Mouse (Mus musculus) heart, postnatal 0 days (tissue): ENCODE data around the gene Adipoq. TPM values are rescaled to one million over a fixed set of nuclear protein-coding genes. Genes with fewer than 3 reads are reported as not detected.
A peak's percentile ranks its signal among the peaks of the same experiment; 100 is the strongest.

Experiments used
- ATAC-seq: fragments of 200-750 bp; cut with Nextera tagmentation; 2 replicates; pipeline ENCODE4 v1.8.0; 2017; ENCODE audit warnings: low read depth, moderate number of reproducible peaks, moderate library complexity; ENCODE audit not compliant: insufficient read depth
- DNase-seq: peaks from one replicate; pipeline ENCODE4 v3.0.0-alpha.2; 2016; ENCODE audit warnings: low spot score
- H3K27ac ChIP-seq: fragments of 300-500 bp; sonication (generic); 2 replicates; pipeline ENCODE4 v1.5.1; 2014; ENCODE audit warnings: low read depth, mild to moderate bottlenecking
- H3K27me3 ChIP-seq: fragments of 300-500 bp; sonication (generic); 2 replicates; pipeline ENCODE4 v1.6.1; 2014; ENCODE audit warnings: low read length, mixed read lengths; ENCODE audit not compliant: control insufficient read depth, insufficient read depth
- H3K36me3 ChIP-seq: fragments of 300-500 bp; sonication (generic); replicated peaks from 2 replicates; pipeline ENCODE4 v1.6.1; 2014; ENCODE audit warnings: low read length, mixed read lengths; ENCODE audit not compliant: control insufficient read depth, insufficient read depth
- H3K4me1 ChIP-seq: fragments of 300-500 bp; sonication (generic); 2 replicates; pipeline ENCODE4 v1.6.1; 2014; ENCODE audit warnings: antibody characterized with exemption; ENCODE audit not compliant: control insufficient read depth, insufficient read depth
- H3K4me2 ChIP-seq: fragments of 300-500 bp; sonication (generic); 2 replicates; pipeline ENCODE4 v1.6.1; 2014; ENCODE audit warnings: low read depth, mild to moderate bottlenecking, low read length, moderate library complexity
- H3K4me3 ChIP-seq: fragments of 300-500 bp; sonication (generic); 2 replicates; pipeline ENCODE4 v1.5.1; 2014; ENCODE audit warnings: low read depth, low read length
- H3K9ac ChIP-seq: fragments of 300-500 bp; sonication (generic); replicated peaks from 2 replicates; pipeline ENCODE4 v1.6.1; 2014; ENCODE audit warnings: low read depth, low read length, mixed read lengths
- H3K9me3 ChIP-seq: fragments of 300-500 bp; sonication (generic); replicated peaks from 2 replicates; pipeline ENCODE4 v1.6.1; 2016; ENCODE audit warnings: low read length; ENCODE audit not compliant: control insufficient read depth
- CTCF ChIP-seq: IDR thresholded peaks from 2 replicates; pipeline ENCODE4 v1.5.1; 2016; ENCODE audit warnings: antibody characterized with exemption, control low read depth, low read depth
- EP300 ChIP-seq: IDR thresholded peaks from 2 replicates; pipeline ENCODE4 v1.6.1; 2016; ENCODE audit warnings: antibody characterized with exemption, low read depth
- WGBS: fragments of 180-500 bp; shearing (Covaris S2); extraction: QIAGEN DNeasy Blood & Tissue Kit; methylation state at CpG from one replicate; pipeline ENCODE4 v1.1.7; 2014; 5-methylcytosine and 5-hydroxymethylcytosine counted together
- polyA plus RNA-seq: library from polyadenylated mRNA; unstranded; fragments of >200 nt; fragmentation: Nextera tagmentation; extraction: Ambion mirVana; gene quantifications from 2 replicates; pipeline ENCODE4 v1.2.1, GENCODE M21; 2015
- total RNA-seq: library from RNA; depleted of rRNA; stranded (reverse); fragments of >200 nt; gene quantifications from 2 replicates; pipeline ENCODE4 v1.2.3, GENCODE M21; 2014; ENCODE audit warnings: low replicate concordance

Gene Adipoq
- total and polyA plus RNA-seq, 2 experiments from 2014 or later: 0.20 TPM; not detected in 1

DNA sequence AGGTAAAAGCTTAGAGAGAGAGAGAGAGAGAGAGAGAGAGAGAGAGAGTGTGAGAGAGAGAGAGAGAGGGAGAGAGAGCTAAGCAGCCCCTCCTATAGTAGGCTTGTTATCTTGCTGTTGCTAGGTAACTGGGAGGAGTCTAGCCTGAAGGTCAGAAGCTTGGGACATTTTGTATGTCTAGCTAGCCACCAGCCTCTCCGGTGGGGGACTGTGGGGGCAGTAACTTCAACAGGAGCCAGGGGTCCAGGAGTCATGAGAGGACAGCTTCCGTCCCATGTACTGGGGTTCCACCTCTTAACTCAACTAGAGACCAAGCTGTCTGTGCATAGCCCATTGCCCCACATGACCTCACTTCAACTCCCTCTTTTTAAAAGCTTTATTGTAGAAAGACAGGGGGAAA is 12.6 kb downstream of the Adipoq start:
- H3K4me2 ChIP-seq: no peak overlapping the region
- no peaks in the 10 kb centered on the region for H3K36me3 ChIP-seq
- DNase-seq: no peak
- H3K9me3 ChIP-seq: no peaks in the 10 kb centered on the region
- no peak overlapping the region for H3K27ac ChIP-seq
- no peak overlapping the region for H3K4me3 ChIP-seq
- WGBS: 31% methylated on average over 2 of the region's 2 CpGs
- no peak for TF ChIP-seq EP300
- no peak for TF ChIP-seq CTCF
- H3K27me3 ChIP-seq: no peaks in the 10 kb centered on the region
- ATAC-seq: peak; percentile 77
- no peak overlapping the region for H3K9ac ChIP-seq
- peaks cover 7% of the 10 kb centered on the region; the same call in 1 of the 2 replicates for H3K4me1 ChIP-seq

DNA sequence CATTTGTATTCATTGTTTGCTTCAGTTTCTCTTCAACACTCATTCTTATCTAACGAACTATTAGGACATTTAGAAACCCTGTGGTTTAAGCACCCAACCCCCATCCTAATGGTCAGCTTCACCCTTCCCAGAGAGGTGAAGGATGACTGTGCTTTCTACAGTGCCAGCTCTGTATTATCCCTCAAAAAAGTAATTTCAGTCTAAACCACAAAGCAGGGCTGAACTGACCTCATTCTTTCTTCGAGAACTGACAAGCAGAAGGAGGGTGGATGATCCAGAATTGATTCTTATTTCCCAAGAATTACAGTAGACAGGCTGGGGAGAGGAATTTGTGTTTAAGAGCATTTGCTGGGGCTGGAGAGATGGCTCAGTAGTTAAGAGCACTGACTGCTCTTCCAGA is 13.4 kb downstream of the Adipoq start:
- DNase-seq (no peak), ATAC-seq (no peak)
- no peak for TF ChIP-seq EP300
- no peak for TF ChIP-seq CTCF
- Histone ChIP-seq H3K27me3 (no peaks in the 10 kb centered on the region), H3K27ac (no peak overlapping the region), H3K9me3 (no peaks in the 10 kb centered on the region), H3K4me3 (no peak overlapping the region), H3K9ac (no peak overlapping the region), H3K4me1 (peaks cover 7% of the 10 kb centered on the region; the same call in 1 of the 2 replicates), H3K4me2 (no peak overlapping the region), H3K36me3 (no peaks in the 10 kb centered on the region)
- 65% methylated on average over 2 of the region's 2 CpGs for WGBS

DNA sequence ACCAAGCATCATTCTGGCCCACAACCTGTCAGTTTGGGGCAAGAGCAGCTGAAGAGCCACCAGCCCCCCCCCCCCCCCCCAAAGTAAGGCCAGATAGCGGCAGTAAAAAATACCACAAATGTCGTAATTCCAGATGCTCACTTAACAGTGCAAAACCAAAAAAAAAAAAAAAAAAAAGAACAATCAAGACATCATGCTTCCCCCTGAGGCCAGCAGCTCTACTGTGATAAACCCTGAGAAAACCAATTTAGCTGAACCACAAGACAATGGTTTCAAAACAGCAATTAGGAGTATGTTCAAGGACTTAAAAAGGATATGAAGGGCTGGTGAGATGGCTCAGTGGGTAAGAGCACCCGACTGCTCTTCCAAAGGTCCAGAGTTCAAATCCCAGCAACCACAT is 15.8 kb downstream of the Adipoq start:
- WGBS: 73% methylated on average over 3 of the region's 3 CpGs
- H3K4me3 ChIP-seq: no peak overlapping the region
- no peaks in the 10 kb centered on the region for H3K9me3 ChIP-seq
- no peak overlapping the region for H3K9ac ChIP-seq
- TF ChIP-seq EP300 (no peak), CTCF (no peak)
- no peak for ATAC-seq
- no peak overlapping the region for H3K27ac ChIP-seq
- H3K36me3 ChIP-seq: no peaks in the 10 kb centered on the region
- no peaks in the 10 kb centered on the region for H3K27me3 ChIP-seq
- no peak overlapping the region for H3K4me2 ChIP-seq
- DNase-seq: no peak
- peaks cover 7% of the 10 kb centered on the region; the same call in 1 of the 2 replicates for H3K4me1 ChIP-seq

DNA sequence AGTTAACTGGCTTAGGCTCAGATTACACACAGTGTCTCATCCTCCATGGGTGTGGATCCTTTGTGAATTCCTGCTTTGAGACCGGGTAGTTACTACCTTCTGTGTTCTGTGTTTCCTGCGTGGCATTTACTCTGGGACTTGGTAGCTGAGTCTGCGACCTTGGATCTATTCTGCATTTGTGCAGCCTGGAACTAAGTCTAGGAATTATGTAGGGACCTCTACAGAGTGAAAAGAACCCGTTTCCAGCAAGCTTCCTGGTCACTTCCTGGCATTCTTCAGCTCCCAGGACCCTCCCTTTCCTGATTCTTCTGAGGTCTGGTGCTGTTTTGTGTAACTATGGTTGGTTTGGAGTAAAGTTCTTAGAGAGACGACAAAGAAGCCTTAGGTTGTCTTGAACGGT is 18.1 kb downstream of the Adipoq start:
- 48% methylated on average over 6 of the region's 6 CpGs for whole genome bisulfite sequencing
- ATAC-seq: no peak

DNA sequence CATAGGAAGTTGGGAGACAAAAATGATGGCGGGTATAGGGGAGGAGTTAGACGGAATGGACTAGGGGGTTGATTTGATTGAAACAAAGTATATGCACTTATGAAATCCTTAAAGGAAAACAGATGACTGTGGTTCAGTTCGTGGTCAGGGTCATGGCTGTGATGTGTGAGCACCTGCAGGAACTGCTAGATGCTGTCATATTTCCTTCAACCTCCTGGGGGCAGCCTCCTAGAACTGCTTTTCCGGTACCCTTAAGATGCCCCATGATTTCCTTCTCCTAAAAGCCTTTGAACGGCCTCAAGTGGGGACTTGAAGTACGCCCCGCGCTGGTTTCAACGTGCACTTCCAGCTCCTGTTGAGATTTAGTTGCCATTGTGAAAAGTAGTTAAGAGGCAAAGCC is 19.1 kb downstream of the Adipoq start:
- DNase-seq (no peak), ATAC-seq (no peak)
- Histone ChIP-seq H3K27me3 (no peaks in the 10 kb centered on the region), H3K4me1 (no peaks in the 10 kb centered on the region), H3K27ac (no peak overlapping the region), H3K4me2 (no peak overlapping the region), H3K36me3 (no peaks in the 10 kb centered on the region), H3K9ac (no peak overlapping the region), H3K4me3 (no peak overlapping the region), H3K9me3 (no peaks in the 10 kb centered on the region)
- WGBS: 64% methylated on average over 9 of the region's 9 CpGs
- TF ChIP-seq EP300: no peak
- TF ChIP-seq CTCF: no peak

More for the DNA sequence above, 18.1 kb downstream of the Adipoq start:
- Histone ChIP-seq H3K36me3 (no peaks in the 10 kb centered on the region), H3K4me1 (0 out of 2 replicates have a peak, but pooled peaks cover under 1% of the 10 kb centered on the region), H3K4me3 (no peak overlapping the region), H3K27me3 (no peaks in the 10 kb centered on the region), H3K9me3 (no peaks in the 10 kb centered on the region), H3K27ac (peak overlapping the region; percentile 78), H3K4me2 (no peak overlapping the region), H3K9ac (no peak overlapping the region)
- peak; percentile 50 for DNase-seq
- TF ChIP-seq EP300 (0 out of 2 replicates have a peak, but pooled peaks have one; percentile 31), CTCF (no peak)

DNA sequence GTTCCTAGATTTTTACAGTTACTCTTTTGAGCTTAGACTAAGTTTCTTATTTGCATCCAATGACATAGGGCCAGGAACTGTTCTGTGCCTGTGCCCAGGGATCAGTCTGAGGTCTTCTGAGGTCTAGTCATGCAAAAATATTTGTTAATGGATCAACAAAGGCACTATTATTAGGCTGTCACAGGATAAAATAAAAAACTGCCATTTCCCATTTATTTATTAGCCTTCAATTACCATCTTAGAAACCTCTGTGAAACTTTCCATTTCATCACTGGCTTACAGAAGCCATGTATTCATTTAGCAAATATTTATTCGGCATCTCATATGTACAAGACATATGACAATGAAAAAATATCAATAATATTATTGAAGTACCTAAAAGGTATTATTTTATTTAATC is 20.3 kb downstream of the Adipoq start:
- TF ChIP-seq EP300: no peak
- no peak for TF ChIP-seq CTCF
- H3K27ac ChIP-seq: peak overlapping the region; percentile 76
- H3K27me3 ChIP-seq: no peaks in the 10 kb centered on the region
- WGBS: 88% methylated on average over 1 of the region's 1 CpGs
- H3K9me3 ChIP-seq: no peaks in the 10 kb centered on the region
- H3K4me2 ChIP-seq: no peak overlapping the region
- no peak for DNase-seq
- H3K4me3 ChIP-seq: no peak overlapping the region
- ATAC-seq: no peak
- no peaks in the 10 kb centered on the region for H3K36me3 ChIP-seq
- H3K4me1 ChIP-seq: no peaks in the 10 kb centered on the region
- no peak overlapping the region for H3K9ac ChIP-seq
